Mouse (Mus musculus): ENCODE data around the gene Gm37240. TPM values are rescaled to one million over a fixed set of nuclear protein-coding genes. Genes with fewer than 3 reads are reported as not detected.
A peak's percentile ranks its signal among the peaks of the same experiment; 100 is the strongest.

Gm37240 gene
- total RNA-seq, 2 experiments from 2014 or later = 0.98 to 1.0 TPM

DNA sequence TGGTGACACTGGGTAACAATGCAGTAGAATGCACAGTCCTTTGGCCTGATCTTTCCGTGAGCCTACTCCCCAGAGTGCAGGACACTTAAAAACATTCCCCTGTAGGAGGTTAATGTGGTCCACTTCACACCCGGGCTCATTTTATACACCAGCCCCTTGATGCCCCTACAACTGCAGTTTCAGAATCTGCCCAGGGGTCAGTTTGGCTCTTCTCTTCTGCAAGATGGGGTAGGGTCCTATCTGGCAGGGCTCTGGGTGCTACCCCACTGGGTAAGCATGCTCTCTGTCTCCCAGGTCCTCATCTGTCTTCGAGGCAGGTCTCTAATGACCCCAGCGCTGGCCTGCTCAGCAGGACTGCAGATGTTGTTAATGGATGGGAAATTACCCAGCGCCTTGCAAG, 783.0 kb downstream of the Gm37240 start:
- no peak for DNase-seq (ENCODE audit: low spot score in 2 of 2)

GRCm38 (mm10) chr3:85080882-85081558, 806.3 kb downstream of the Gm37240 start:
- peak in 1 of 2 experiments; percentile 7 for DNase-seq (ENCODE audit: low spot score in 2 of 2)

- DNase-seq (ENCODE audit: low spot score in 2 of 2) = no peak
These were observed 823.2 kb downstream of the Gm37240 start for GRCm38 (mm10) chr3:85064113-85064512.

- DNase-seq (ENCODE audit: low spot score in 2 of 2) = no peak
These were observed 827.2 kb downstream of the Gm37240 start for GRCm38 (mm10) chr3:85060153-85060552.

GRCm38 (mm10) chr3:85057245-85057644, 830.1 kb downstream of the Gm37240 start:
- DNase-seq (ENCODE audit: low spot score in 2 of 2) = no peak

GRCm38 (mm10) chr3:85053526-85053925, 833.8 kb downstream of the Gm37240 start:
- DNase-seq (ENCODE audit: low spot score in 2 of 2) = no peak

- no peak for DNase-seq (ENCODE audit: low spot score in 2 of 2)
These were observed 835.1 kb downstream of the Gm37240 start for GRCm38 (mm10) chr3:85052196-85052595.

- DNase-seq (ENCODE audit: low spot score in 2 of 2) = no peak
These were observed 838.7 kb downstream of the Gm37240 start for GRCm38 (mm10) chr3:85048569-85048968.

GRCm38 (mm10) chr3:85043679-85044218, 843.6 kb downstream of the Gm37240 start:
- no peak for DNase-seq (ENCODE audit: low spot score in 2 of 2)

- no peak for DNase-seq (ENCODE audit: low spot score in 2 of 2)
These were observed 845.2 kb downstream of the Gm37240 start for GRCm38 (mm10) chr3:85042126-85042525.

GRCm38 (mm10) chr3:85029141-85029540, 858.2 kb downstream of the Gm37240 start:
- DNase-seq (ENCODE audit: low spot score in 2 of 2) = no peak

DNA sequence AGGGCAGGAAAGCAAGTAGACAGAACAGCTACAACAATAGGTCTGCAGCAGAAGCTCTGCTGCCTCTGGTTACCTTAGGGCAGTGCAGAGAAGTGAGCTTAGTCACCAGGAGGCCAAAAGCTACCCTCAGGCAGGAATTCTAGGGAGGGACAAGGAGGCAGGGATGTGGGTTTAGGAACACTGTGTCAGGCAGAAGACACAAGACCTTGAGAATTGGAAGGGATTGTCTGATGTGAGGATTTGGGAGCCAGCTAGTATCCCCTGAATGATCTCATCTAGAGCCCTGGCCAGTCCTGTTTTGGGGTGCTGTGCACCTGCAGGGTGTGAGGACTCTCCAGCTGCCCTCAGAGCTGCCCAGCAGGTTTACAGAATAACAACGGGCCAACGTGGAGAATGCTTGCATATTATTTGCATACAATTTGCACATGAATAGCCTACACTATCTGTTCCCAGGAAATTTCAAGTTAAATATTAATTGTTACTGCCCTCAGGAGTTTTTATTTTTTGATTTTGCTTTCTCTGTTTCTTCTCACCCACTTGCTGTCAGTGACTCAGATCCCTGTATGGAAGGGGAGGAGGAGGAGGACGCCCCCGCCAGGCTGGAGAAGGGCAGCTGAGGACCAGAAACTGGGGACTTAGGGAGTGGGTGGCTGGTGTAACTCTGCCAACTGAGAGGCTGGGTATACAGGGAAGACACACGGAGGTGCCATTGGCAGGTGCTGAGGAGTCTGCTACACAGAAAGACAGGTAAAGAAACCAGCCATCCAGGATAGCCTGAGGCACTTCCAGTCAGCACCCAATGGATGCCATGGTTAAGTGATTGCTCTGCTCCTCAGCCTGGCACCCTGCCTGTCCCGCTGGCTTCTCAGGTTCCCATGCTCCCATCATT, 862.3 kb downstream of the Gm37240 start:
- peak in 1 of 2 experiments; percentile 29 for DNase-seq (ENCODE audit: low spot score in 2 of 2)

DNA sequence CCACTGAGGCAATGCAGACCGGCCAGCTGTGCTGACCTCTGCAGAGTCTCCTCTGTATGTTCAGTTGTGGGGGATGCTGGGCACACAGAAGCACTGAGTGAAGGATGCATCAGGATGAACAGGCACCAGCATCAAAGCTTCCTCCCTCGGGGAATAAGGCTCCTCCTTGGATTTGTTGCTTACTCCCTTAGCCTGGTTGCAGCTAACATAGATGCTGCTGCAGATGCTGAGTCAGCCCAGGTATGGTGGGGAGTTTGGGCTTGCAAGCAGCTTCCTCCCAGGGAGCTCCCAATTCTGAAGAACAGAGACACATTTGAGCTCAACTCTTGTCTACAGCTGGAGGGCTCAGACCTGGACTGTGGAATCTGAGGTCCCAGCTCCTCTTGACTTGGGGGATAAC, 863.1 kb downstream of the Gm37240 start:
- no peak for DNase-seq (ENCODE audit: low spot score in 2 of 2)

- DNase-seq (ENCODE audit: low spot score in 2 of 2) = no peak
These were observed 864.5 kb downstream of the Gm37240 start for GRCm38 (mm10) chr3:85022800-85023199.

- DNase-seq (ENCODE audit: low spot score in 2 of 2) = no peak
These were observed 865.5 kb downstream of the Gm37240 start for GRCm38 (mm10) chr3:85021816-85022215.

DNA sequence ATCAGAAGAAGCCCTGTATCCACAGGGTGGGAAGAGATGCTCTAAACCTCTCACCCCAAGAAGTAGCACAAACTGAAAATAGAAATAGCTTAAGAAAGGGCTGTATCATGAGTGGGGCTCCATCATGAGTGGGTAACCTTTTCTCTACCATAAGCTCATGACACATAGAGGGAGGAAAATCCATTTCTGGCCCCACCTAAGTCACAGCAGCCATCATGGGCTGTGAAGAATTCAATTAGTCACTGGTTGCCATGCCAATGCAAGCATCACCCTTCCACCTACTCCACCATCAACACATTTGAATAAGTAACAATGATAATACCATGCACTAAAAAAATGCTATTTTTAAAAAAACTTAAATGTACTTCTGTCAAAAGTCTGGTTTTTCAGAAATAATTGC, 867.2 kb downstream of the Gm37240 start:
- DNase-seq (ENCODE audit: low spot score in 2 of 2) = peak in 1 of 2 experiments; percentile 42

DNA sequence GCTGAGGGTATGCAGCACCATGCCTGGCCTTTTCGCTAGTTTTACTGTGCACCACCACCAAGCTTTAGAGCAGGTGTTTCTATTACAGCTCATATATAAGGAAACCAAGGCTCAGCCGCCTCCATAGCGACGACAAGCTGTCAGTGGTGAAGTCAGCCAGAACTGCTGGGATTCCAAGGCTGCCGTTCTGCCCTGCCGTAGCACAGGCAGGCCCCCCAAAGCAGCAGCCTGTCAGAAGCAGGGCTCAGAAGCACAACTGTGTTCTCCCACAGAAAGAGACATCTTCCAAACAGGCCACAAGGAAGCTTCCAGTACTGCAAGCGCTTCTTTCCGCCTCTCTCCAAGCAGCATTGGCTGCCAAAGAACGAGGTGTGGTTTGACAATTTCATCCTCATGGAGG, 871.7 kb downstream of the Gm37240 start:
- peak; percentile 54 to 57 for DNase-seq (ENCODE audit: low spot score in 2 of 2)

- DNase-seq (ENCODE audit: low spot score in 2 of 2) = no peak
These were observed 874.4 kb downstream of the Gm37240 start for GRCm38 (mm10) chr3:85012889-85013288.

- no peak for DNase-seq (ENCODE audit: low spot score in 2 of 2)
These were observed 882.1 kb downstream of the Gm37240 start for GRCm38 (mm10) chr3:85005257-85005656.

GRCm38 (mm10) chr3:84988880-84989279, 898.4 kb downstream of the Gm37240 start:
- DNase-seq (ENCODE audit: low spot score in 2 of 2) = no peak

- peak in 1 of 2 experiments; percentile 43 for DNase-seq (ENCODE audit: low spot score in 2 of 2)
These were observed 902.1 kb downstream of the Gm37240 start for GRCm38 (mm10) chr3:84985121-84985625.

GRCm38 (mm10) chr3:84982688-84983087, 904.6 kb downstream of the Gm37240 start:
- no peak for DNase-seq (ENCODE audit: low spot score in 2 of 2)

All from layer of hippocampus, postnatal 14 days (tissue).